Mouse (Mus musculus) layer of hippocampus, adult 9-10 months (tissue): ENCODE measurements at regions not wholly inside any gene's neighbourhood (a gene's known extent, or its start where the extent isn't known, plus 50 kb on each side); places are given as distances from the start of the nearest gene placed in this dataset.

ENCODE experiments used
- DNase-seq: peaks from one replicate; pipeline ENCODE4 v3.0.0; 2022; ENCODE audit warnings: low spot score

DNA sequence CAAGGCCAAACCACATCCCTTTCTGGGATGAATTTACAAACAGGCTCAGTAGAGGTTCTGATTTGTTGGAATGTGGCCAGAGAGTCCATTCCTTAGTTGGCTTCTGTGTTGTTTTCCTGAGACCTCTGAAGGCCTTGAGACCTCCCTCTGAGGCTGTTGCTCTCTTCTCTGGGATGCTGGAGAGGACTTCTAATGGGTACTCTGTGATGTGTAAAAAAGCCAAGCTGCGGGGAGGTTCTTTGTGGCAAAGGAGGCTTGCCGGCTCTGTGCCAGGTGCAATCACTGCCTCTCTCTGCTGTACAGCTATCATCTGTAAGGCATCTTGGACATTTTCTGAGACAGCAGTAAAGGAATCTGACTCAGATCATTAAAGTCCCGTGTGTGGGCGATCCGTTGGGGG lies 192.3 kb downstream of the Gm5447 start:
- no peak for DNase-seq

DNA sequence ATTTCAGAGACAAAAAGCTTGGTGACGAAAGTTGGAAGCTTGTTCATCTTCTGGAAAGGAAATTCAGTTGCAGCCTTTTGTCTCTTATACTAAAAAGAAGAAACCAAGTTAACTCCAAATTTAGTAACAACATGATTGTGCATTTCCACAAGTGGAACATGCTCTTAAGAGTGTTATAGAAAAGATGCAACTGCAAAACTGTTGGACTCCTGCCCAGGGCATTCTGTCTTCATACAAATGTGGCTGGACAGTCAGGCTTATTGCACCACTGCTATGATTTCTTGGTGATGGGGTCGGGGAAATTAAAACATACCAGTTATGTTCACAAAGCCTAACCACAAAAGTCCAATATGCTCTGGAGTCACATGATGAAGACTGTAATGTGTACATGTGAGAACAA lies 194.8 kb downstream of the Gm5447 start:
- no peak for DNase-seq

DNA sequence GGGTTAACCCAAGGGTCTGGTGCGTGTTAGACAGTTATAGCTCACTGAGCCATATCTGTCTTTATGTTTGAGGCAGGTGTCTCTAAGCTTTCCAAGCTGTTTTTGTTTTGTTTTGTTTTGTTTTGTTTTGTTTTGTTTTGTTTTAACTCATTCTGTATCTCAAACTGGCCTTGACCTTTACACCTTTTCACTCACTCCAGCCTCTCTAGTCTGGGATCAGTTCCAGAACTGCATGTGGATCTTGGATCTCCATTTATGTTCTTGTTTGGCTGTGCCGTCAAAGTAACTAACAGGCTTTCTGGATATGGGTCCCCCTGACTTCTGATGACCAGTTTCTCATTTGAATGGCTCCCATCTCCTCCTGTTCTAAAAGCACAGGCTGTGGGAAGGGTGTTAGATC lies 197.7 kb downstream of the Gm5447 start:
- no peak for DNase-seq

DNA sequence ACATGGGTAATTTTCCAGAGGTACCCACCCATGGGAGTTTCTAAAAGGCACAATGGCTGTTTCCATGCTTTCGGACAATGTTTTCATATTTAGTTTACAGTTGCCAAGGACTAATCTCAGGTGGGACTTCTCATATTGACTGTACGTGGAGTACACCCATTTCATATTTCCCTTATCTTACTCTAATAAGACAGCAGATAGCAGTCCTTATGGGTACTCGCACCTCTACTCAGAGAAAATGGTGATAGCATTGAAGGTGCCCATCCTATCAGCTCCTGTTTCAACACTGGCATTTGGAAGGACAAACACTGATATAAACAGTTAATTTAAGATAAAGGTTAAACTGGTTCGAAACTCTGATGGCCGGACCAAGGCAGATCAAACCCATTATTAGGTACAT lies 198.6 kb downstream of the Gm5447 start:
- DNase-seq: no peak

DNA sequence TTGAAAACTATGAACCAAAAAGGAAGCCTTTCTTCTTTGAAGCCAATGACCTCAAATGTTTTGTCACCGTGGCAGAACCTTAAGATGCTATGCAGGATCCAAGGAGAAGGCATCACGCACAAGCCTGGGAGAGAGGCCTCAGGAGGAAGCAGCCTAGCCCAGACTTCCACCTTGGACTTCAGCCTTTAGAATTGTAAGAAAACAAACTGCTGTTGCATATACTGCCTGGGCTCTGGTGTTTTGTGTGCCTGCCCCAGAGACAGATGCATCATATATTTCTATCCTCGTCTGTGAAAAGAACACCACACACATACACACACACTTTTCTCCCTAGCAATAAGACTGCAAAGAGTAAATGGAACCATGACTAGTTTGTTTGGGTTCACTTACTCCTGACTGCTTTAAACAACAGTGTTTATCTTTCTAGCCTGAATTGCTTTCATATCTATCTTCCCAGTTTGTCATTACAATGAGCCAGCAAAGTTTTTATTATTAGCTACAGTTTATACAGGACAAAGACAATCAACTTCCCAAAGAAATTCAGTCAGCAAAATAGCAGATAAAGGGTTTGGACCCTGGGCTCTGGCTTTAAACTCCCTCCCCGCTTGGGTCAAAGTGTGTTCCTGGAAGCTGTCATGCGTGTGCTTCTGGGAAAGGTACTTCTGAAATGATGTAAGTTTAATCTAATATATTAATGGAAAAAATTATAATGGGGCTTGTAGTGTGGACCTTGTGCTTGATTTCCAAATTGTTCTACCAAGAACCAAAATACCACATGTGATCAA lies 204.2 kb downstream of the Gm5447 start:
- no peak for DNase-seq

DNA sequence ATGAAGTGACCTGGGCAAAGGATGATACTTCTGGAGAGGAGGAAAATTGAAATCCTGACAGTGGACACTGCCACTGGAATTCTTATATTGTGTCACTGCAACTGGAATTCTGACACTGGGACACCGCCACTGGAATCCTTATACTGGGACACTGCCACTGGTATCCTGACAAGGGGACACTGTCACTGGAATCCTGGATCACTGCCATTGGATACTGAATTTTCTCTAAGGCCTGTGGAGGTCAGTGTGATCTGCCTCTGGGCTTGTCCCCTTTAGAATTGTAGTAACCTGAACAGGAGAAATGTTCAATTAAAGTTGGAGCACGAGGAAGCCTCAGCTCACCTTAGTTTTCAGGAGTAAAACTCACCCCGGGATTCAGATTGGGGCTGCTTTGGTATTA lies 205.0 kb downstream of the Gm5447 start:
- no peak for DNase-seq

DNA sequence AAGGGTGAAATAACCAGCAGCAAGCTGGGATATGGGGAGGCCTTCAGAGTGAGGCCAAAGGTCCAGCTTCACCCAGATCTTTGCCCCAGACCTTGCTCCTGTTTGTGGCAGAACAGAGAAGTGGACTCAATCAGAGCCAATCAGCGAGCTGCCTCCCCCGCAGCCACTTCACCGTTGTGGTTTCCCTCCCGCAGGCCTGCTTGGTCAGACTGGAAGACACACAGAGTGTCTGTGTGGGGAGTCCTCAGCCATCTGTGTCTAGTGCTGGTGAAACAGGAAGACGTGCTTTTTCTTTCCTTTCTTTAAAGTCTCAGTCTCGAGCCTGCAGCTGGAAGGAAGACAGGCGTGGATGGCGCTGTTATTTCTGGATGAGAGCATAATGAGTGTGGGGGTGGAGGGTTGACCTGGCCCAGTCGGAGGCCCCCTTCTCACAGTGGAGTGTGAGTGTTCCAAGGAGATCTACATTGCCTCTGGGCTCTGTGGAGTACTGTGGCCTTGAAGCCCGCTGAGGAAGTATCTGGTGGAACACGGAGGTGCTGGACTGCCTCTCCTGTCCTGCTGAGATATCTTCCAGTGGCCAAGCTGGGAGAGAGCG lies 205.5 kb downstream of the Gm5447 start:
- DNase-seq: no peak

DNA sequence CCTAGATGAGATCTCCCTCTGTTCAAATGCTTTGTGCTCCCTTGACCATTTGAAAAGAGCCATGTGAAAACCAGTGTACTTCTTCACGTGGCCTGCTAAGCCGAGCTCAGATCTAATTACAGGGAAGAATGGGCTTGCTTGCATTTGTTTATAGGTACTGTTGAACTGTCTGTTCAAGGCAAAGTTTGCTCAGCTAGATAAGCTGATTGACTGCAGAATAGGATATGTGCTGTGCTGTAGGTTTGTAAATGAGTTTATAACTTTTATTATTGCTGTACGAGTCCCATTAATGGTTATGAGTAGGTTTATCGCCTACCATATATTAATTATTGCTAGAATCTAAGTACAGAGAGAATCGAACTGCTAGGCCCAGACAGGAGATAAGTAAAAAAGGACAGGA lies 207.5 kb downstream of the Gm5447 start:
- DNase-seq: no peak

DNA sequence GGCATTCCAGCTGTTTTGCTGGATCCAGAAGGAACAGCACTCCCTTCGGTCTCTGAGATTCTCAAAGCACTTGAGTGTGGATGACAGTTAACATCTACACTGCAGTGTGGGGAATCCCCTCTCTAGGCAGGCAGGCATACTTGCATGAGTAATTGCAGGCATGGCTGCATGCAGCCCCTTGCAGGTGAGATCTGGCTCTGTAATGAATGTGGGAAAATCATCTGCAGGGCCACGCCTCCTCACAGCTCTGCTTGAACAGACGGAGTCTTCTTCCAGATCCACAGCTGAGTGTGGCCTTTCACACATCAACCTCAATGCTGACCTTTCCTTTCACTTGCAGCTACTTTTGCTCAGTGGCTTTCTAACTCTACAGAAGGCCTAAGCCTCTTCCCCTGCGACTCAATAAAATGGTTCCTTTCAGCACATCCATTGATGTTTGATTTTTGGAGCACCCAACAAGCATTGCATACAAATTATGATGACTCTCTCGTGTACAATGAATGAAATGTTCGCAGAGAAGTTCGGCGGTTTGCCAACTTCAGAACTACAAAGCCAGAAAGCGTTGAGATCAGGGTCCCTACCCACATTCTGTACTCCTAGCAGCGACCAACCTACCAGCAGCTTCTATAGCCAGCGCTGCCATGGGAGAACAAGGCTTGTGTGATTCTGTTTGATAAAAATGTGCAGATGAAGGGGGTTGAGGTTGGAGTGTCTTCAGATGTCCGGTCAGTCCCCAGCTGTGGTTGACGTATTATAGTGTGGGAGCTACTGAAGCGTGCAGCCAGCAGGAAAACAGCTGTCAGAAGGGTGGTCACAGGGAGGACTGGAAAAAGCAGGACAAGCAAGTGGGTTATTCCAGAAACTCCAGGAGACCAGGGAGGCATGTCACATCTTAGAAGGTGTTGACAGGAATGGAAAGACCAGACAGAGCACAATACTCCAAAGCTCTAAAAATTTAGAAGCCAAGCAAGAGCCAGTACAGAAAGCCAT lies 211.1 kb downstream of the Gm5447 start:
- DNase-seq: no peak

DNA sequence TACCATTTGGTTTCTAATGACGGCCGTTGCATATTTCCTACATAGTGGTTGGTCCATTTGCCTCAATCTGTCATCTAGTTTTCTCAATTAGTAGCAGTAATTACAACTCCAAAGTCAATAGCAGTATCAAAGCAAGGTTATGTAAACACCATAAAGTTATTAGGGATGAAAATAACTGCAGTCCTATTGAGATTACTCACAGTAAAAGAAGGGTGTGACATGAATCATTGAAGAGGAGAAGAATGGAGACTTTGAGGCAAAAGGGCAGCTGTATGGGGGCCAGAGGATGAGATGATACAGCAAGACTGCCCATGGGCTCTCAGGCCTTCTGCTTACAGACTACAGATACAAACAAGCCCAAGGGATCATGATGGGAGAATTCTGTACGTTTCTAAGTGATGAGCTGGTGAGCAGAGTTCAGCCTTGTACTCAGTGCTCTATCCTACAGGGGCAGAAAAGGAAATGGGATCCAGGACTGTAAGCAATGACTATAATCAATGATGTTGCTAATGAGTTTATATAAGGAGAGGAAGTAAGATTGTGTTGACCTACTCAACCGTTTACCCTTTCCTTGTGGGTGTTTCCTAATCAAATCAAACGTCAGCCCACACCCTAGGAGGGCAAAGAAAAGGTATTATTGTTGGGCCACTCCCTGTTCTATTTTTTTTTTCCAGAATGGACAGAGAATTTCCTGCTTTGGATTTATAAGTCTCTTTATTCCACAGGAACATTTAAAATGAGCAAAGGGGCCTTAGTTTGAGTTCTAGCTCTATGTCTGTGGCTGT lies 213.0 kb downstream of the Gm5447 start:
- no peak for DNase-seq

DNA sequence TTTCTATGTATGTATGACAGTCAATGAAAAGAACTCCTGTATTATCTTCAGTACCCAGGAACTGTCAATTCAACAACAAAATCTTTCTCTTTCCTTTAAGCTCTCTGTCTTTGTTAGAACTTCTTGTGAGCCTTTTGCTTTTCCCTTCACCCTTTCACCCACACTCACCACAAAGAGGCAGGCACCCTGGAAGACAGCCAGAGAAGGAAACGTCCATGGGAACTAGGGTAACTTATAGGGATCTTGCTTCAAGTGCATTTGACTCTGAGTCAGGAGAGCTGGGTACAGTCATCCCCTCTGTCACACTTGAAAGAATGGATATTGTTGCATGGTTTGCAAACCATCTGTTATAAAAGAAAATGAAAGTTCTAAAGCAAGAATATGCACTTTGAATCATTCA lies 215.1 kb downstream of the Gm5447 start:
- DNase-seq: no peak

DNA sequence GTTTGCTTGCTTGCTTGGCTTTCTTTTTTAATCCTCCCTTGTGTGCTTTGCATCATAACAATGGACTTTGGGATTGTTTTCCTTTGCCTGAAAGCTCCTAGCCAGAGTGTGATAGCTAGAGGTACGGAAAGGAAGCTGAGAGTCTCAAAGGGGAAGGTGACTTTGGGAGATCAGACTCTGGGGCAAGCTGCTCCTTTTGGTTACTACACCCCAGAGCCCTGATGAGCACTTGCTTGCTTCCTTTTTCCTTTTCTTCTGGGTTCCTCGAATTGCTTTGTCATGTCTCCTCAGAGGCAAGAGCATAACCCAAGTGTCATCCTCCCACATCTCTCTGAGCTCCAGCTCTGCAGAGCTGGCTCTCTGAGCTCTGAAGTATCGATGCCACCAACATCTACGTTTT lies 216.0 kb downstream of the Gm5447 start:
- DNase-seq: no peak

DNA sequence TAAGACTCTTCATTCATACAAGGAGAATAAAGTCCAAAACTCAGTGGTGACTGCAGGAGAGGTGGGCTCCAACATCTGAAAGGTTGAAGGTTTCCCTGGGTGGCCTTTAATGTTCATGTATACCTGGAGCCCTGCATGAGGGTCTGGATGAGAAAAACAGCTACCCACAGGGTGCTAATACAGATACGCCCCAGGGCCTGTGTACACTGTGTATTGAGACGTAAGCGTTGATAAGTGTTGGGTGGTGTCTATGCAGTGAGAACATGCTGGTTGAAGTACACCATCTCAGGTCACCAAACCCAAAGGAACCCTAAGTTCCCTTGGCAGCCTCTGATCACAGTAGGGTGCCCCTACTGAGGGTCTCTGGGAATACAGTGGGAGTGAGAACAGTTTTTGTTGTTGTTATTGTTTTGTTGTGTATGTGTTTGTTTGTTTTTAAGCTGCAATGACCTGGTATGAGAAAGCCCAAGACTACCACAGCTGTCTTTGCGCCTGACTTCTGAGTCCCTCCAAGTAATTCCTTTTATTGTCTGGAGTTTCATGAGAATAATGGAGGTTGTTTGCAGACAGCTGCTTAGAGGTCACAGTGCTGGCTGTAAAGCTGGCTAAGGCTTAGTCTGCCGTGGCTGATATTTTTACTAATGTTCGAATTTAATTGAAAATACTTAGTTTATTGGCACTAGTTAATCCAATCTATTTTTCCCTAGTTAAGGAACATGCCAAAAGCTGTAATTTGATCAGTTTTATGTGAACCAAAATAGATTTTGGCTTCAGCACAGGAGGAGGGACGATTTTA lies 217.5 kb downstream of the Gm5447 start:
- no peak for DNase-seq

DNA sequence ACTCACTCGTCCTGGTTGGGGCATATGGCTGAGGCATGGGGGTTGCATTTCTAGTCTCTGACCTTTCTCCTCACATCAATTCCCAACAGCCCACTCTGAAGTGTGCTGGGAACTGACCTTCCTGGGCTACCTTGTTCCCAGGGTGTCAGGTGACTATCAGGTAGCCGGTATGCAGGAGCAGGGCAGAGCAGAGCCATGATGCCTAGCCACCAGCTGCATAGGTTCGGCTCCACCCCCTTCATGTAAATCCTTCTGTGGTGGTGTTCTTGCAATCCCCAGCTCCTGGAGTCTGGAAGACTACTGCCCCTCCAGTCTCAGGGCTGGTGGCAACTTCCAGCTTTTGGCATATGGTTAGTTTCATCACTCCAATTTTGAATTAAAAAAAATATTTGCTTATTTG lies 221.0 kb downstream of the Gm5447 start:
- DNase-seq: no peak

DNA sequence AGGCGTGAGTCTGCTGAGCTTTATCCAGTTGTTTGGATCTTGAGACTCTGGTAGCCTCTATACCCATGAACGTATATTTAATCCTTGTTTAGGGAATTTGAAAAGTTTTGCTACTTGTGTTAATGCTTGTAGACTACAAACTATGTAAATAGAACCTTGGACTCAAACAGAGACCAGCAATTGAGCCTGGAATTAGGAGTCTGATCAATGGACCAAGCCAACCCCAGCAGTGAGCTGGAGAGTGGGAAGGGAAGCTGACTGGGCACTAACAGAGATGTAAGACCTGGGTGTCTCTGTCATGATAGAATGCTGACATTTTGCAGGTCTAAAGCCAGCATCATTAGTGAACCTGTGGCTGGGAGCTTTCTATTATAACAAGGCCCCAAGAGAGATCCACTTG lies 222.5 kb downstream of the Gm5447 start:
- no peak for DNase-seq

DNA sequence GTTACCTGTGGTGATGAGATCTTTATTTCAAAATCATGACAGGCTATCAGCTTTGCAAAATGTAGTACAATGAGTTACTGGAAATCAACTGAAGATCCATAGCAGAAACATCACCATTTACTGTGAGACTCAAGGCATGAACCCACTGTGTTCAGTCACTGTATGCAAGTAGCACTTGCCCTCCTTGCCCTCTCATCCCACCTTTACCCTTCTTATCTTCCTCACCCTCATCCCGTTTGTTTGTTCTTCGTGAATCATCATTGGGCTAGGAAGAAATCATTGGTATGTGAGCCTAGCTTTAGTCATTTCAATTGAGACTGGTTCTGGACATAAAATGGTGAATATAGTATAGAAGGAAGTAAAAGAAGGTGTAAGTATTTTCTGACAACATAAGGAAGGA lies 223.6 kb downstream of the Gm5447 start:
- no peak for DNase-seq

DNA sequence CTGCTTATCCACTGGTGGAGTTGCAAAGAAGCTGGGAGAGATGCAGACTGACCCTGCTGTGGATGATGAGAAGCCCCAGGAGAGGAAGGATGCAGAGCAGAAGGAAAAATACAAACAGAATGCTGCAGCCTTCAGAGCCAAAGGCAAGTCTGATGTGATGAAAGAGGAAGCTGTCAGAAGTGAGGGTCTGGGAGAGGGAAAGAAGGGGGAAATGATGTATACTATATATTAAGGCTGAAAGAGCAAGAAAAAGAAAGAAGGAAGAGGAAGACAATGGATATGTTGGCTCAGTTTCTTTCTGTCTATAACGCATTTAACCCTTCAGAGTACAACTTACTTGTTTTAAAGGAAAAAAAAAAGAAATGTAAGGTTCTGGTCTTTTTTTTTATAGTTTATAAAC lies 225.4 kb downstream of the Gm5447 start:
- DNase-seq: no peak

DNA sequence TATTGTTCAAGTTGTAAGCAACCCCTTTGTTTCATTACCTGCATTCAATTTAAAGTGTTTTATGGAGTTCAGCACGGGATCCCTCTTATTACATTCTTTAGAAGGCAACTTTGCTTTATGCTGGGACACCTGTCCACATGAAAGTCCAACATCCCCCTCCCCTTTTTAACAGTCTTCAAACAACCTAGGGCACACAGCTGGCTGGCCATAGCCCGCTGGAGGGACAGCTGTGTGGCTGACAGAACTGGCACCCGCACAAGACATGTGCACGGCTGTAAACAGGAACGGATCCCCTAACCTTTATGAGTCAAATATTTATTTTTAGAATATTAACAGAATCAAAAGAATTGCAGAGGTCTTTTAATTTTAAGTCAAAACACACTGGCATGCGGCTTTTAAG lies 230.1 kb downstream of the Gm5447 start:
- DNase-seq: no peak

DNA sequence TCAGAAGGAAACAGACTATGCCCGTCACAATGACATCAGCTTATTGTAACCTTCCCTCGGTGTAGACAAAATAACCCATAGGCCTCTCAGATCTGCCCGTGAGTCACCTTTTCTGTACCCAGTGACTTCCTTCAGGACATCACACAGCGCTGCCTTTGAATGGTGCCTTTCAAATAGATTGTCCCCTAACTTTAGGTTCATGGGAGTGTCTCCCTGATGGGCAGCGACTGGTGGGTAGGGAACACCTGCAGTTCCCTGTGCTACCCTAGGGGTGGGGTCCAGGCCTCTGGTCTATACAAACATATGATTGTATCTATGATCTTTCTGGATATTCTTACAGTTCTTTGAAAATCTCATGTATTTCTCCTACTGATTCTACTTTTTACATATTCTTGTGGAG lies 232.4 kb downstream of the Gm5447 start:
- no peak for DNase-seq

DNA sequence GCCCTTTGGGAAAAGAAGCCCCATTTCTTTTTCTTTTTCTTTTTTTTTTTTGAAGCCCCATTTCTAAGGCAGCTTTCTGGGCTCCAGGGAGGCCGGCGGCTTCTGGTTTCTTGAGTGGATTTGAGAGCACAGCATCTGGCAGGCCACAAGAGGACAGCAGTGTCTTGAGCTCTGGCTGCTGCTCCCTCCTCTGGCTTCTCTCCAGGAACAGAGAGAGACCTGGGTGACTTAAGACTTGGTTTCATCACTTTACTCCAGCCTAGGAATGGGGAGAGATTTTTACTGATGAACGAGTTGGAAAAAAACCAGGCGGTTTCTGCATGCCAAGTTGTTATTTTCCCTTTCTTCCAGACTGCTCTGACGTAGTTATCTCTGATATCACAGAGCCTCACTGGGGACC lies 233.7 kb downstream of the Gm5447 start:
- DNase-seq: no peak

DNA sequence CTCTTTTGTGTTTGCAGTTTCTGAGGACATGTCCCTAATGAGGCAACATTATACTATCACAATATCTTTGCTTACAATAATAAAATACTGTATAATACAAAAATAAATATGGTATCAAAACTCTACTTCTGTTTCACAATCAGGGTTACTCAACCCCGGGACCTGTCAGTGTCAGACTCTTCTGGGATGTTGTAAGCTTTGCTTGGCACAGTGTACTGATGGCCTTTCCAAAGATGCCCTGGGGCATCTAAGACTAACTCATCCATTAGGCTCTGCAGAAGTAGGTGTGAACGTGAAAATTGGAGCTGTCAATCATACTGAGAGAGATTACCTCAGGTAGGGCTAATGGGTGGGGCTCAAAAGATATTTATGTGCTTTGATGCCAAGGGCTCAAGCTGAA lies 249.0 kb downstream of the Gm5447 start:
- no peak for DNase-seq
